Mouse (Mus musculus) erythroblast, embryonic 14.5 days (primary cell): Measurements from ENCODE around the gene Pdzrn3. TPM values are rescaled to one million over a fixed set of nuclear protein-coding genes. Genes with fewer than 3 reads are reported as not detected.

ENCODE experiments used
- H3K27me3 ChIP-seq: 2 replicates; pipeline ENCODE4 v1.6.1; 2012; ENCODE audit warnings: inconsistent platforms; ENCODE audit not compliant: control insufficient read depth
- H3K36me3 ChIP-seq: 2 replicates; pipeline ENCODE4 v1.6.1; 2012; ENCODE audit warnings: mild to moderate bottlenecking, inconsistent platforms; ENCODE audit not compliant: control insufficient read depth
- H3K4me1 ChIP-seq: 2 replicates; pipeline ENCODE4 v1.6.1; 2012; ENCODE audit warnings: inconsistent platforms; ENCODE audit not compliant: control insufficient read depth
- H3K4me3 ChIP-seq: replicated peaks from 2 replicates; pipeline ENCODE3; 2012; ENCODE audit warnings: moderate library complexity, mild to moderate bottlenecking, inconsistent platforms
- H3K9me3 ChIP-seq: 2 replicates; pipeline ENCODE4 v1.6.1; 2012; ENCODE audit warnings: low read length, inconsistent platforms, mixed read lengths; ENCODE audit not compliant: control insufficient read depth
- GATA1 ChIP-seq: IDR thresholded peaks from 2 replicates; pipeline ENCODE4 v1.6.1; 2012; ENCODE audit warnings: low read length, inconsistent platforms, mixed read lengths
- TAL1 ChIP-seq: IDR thresholded peaks from 3 replicates; pipeline ENCODE4 v1.6.1; 2012; ENCODE audit warnings: low read length, inconsistent platforms, mixed read lengths
- polyA plus RNA-seq: library from polyadenylated mRNA; stranded (reverse); fragments of >175 nt; gene quantifications from 2 replicates; pipeline ENCODE4 v1.2.3, GENCODE M21; 2012

Gene Pdzrn3
- polyA plus RNA-seq, 1 experiment: not detected

DNA sequence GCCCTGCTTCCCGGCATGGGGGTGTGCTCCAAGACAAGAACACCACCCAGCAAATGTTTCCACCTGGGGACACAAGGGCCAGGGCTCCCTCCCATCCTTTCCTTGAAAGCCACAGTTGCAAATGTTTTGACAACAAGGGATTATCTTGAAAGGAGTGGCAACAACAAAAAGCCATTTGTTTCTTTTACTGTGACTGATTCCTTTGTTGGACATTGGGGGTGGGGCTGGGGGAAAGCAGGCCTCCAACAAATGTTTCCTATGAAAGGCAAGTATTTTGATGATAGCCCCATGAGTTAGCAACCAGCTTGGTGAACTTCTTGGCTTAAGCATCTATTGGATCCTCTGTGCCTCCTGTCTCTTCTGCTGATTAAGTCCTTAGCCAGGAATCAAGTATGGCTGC lies 109.4 kb downstream of the Pdzrn3 start:
- H3K27me3 ChIP-seq: no peaks in the 10 kb centered on the region
- no peak overlapping the region for H3K4me3 ChIP-seq
- no peaks in the 10 kb centered on the region for H3K9me3 ChIP-seq
- peaks cover 37% of the 10 kb centered on the region for H3K4me1 ChIP-seq
- no peaks in the 10 kb centered on the region for H3K36me3 ChIP-seq
- no peak for TF ChIP-seq GATA1
- TF ChIP-seq TAL1: no peak

DNA sequence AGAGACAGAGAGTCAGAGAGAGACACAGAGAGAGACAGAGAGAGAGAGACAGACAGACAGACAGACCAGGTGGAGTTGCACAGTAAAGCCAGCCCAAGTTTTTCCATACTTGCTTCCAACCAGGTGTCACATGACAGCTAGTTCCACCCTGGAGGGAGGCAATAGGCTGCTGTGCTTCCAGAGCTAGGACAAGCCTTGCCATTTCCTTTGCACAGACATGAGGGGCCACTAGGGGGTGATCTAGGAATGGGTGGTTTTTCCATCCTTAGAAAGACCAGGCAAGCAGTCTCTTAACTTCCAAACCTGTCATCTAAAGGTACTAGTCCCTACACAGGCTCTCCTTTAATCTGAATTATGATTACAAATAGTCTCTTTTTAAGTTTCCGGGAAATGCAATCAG lies 110.9 kb downstream of the Pdzrn3 start:
- Histone ChIP-seq H3K9me3 (no peaks in the 10 kb centered on the region), H3K4me3 (no peak overlapping the region), H3K36me3 (no peaks in the 10 kb centered on the region), H3K4me1 (peaks cover 22% of the 10 kb centered on the region), H3K27me3 (no peaks in the 10 kb centered on the region)
- TF ChIP-seq TAL1: no peak
- TF ChIP-seq GATA1: no peak

DNA sequence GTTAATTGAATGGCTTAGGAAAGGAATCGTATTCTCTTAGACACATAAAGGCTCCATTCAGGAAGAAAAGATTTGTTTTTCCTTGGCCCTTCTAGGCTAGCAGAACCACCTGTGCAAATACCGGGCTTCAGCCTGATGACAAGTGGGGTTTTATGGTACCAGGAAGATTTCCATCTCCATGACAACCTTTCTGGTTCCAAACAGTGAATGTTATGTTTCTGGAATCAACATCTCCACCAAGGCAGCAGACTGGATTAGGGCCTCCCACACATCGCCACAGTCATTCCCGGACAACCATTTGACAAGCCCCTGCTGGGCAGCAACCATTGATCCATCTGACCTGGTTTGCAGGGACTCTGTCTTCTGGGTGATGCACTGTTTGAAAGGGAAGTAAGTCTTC lies 114.2 kb downstream of the Pdzrn3 start:
- no peaks in the 10 kb centered on the region for H3K27me3 ChIP-seq
- no peaks in the 10 kb centered on the region for H3K9me3 ChIP-seq
- no peaks in the 10 kb centered on the region; the same call in 1 of the 2 replicates for H3K4me1 ChIP-seq
- TF ChIP-seq GATA1 (no peak), TAL1 (no peak)
- no peaks in the 10 kb centered on the region for H3K36me3 ChIP-seq
- H3K4me3 ChIP-seq: no peak overlapping the region

DNA sequence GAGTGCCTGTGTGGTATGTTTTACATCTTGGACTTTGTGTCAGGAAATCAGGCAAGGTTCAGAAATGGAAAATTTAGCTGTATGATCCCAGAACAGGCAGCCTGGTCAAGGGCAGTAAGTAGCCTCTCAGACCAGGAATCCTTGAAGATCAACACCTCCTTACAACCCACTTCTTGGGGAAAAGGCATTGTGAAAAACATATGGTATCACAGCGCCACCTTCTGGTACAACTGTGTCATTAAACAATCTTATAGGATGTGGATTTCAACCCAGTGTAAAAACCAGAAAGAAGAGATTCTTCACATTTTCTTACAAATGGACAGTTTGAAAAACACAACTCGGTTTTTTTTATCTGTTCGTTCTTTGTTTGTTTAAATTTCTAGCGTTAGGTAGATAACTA lies 116.2 kb downstream of the Pdzrn3 start:
- Histone ChIP-seq H3K9me3 (no peaks in the 10 kb centered on the region), H3K36me3 (no peaks in the 10 kb centered on the region), H3K27me3 (no peaks in the 10 kb centered on the region), H3K4me1 (no peaks in the 10 kb centered on the region), H3K4me3 (no peak overlapping the region)
- TF ChIP-seq TAL1 (no peak), GATA1 (no peak)

DNA sequence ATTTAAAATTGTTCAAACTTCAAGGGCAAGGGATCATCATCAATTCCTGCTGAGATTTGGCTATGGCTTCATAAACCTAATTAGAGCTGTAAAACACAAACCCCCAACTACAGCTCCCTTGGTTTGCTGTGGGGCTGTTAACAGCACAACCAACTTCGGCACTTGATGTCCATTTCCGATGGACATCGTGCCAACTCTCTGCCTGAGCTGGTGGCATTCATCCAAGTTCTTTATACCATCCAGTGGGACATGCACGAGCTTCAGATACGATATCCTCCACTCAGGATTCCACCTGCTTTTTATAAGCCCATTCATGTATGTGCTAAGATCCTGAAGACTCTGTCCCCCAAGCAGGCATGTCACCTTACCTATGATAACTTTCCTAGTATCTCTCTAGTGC lies 118.3 kb downstream of the Pdzrn3 start:
- Histone ChIP-seq H3K4me3 (no peak overlapping the region), H3K27me3 (no peaks in the 10 kb centered on the region), H3K4me1 (no peaks in the 10 kb centered on the region), H3K36me3 (no peaks in the 10 kb centered on the region), H3K9me3 (no peaks in the 10 kb centered on the region)
- no peak for TF ChIP-seq GATA1
- TF ChIP-seq TAL1: no peak

DNA sequence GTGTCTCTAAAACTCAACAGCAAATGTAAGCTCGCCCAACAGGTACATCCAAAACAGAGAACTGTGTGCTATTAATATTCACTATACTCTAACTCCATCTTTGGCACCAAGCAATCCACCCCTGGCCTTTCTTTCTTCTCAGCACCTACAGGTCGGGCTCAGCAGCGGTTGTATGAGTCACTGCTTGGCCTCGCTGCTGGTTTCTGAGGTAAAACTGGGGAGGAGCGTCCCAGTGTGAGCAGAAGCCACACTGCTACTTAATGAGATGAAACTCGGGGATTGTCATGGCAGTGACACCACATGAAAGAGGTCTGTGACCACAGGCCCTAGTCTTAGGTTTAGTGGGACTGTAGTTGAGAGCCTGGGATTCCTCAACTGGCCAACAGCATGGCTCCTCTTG lies 120.3 kb downstream of the Pdzrn3 start:
- Histone ChIP-seq H3K27me3 (no peaks in the 10 kb centered on the region), H3K9me3 (no peaks in the 10 kb centered on the region), H3K4me3 (no peak overlapping the region)

DNA sequence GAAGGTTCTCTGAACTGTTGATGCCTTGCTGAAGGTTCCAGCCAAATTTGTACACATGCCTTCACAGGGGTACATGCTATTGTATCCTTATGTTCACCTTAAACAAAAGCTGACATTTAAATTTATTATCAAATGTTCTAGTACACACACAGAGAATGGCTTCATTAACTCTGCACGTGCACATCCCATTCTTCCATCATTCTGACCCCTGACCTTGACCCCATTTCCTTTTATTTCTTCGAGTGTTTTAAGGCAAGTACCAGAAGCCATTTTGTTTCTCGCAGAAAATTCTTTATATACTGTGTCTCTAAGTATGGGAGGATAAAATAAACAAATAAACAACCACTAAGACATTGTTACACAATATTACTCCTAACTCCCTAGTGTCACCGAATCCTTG lies 123.0 kb downstream of the Pdzrn3 start:
- no peaks in the 10 kb centered on the region for H3K36me3 ChIP-seq

More for the DNA sequence above, 120.3 kb downstream of the Pdzrn3 start:
- TF ChIP-seq TAL1 (no peak), GATA1 (no peak)
- H3K4me1 ChIP-seq: no peaks in the 10 kb centered on the region
- H3K36me3 ChIP-seq: no peaks in the 10 kb centered on the region

DNA sequence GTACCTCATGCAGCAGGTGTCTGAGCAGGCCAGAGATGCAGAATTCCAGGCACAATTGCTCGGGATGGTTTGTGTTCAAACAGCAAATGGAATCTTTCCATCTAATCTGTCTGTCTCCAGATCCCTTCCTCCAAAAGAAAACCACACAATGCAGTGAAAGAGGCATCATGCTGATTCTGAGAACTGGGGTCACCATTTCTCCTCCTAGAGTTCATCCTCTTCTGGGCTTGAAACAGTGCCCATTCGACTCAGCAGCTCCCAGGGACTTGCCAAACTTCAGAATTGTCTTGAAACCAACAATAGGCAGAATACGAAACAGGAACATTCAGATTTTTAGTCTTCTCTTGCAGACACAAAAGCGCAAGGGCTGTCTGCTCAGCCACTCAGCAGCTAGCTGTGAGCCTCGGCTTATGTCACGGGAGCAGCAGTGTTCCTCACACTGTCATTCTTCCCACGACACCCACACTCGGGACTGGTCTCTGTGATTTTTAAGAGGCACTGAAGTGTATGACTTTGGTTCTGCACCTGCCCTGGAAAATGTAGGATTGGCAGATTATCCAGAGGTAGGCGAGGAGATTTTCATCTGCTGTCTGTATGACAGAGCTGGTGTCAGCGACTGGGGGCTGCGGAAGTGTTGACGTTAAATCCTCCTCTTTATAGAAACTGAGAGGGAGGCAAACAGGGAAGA lies 125.6 kb downstream of the Pdzrn3 start:
- H3K27me3 ChIP-seq: no peaks in the 10 kb centered on the region
- no peak for TF ChIP-seq GATA1
- no peaks in the 10 kb centered on the region for H3K9me3 ChIP-seq
- H3K36me3 ChIP-seq: no peaks in the 10 kb centered on the region
- no peaks in the 10 kb centered on the region for H3K4me1 ChIP-seq
- H3K4me3 ChIP-seq: no peak overlapping the region

More for the DNA sequence above, 123.0 kb downstream of the Pdzrn3 start:
- TF ChIP-seq TAL1 (no peak), GATA1 (no peak)
- Histone ChIP-seq H3K4me1 (no peaks in the 10 kb centered on the region), H3K27me3 (no peaks in the 10 kb centered on the region), H3K9me3 (no peaks in the 10 kb centered on the region), H3K4me3 (no peak overlapping the region)

DNA sequence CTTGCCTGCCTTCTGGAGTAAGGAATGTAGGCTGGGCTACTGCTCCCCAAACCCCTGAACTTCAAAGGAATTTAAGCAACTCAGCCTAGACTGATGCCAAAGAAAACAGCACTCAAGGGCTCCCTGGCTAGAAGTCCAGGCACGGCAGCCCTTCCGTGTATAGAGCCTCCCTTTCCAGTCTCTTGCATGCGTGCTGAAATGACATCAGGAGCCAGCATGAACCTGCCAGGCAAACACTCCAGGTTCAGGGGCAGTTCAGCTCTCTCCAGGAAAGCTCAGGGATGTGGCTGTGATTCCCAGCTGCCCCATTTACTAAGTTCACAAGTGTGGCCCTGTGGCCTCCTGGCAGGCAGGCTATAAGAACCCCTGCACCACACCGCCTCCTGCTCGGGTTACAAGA lies 126.5 kb downstream of the Pdzrn3 start:
- no peak overlapping the region for H3K4me3 ChIP-seq
- no peaks in the 10 kb centered on the region for H3K9me3 ChIP-seq
- H3K36me3 ChIP-seq: no peaks in the 10 kb centered on the region
- H3K4me1 ChIP-seq: no peaks in the 10 kb centered on the region
- no peak for TF ChIP-seq TAL1
- no peak for TF ChIP-seq GATA1
- no peaks in the 10 kb centered on the region for H3K27me3 ChIP-seq

DNA sequence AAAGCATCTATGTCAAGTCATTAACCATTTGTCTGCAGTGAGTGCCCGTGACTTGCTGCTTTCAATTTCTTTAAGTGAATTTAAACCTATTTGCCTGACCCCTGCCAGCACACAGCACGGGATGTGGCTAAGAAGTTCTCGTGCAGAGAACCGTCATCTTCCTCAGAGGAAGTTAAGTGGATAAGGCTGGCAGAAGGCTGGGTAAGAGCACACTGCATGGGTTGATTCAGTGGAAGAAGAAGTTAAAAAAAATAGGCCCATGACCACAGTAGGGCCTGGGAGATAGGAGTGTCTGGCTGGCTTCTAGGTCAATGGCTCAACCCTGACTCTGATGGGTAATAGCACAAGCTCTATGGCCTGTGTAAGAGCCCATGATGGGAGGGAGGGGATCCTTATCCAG lies 131.6 kb downstream of the Pdzrn3 start:
- TF ChIP-seq GATA1 (no peak), TAL1 (no peak)
- H3K36me3 ChIP-seq: no peaks in the 10 kb centered on the region
- H3K4me3 ChIP-seq: no peak overlapping the region
- no peaks in the 10 kb centered on the region for H3K9me3 ChIP-seq
- no peaks in the 10 kb centered on the region for H3K27me3 ChIP-seq
- H3K4me1 ChIP-seq: no peaks in the 10 kb centered on the region
